Mouse (Mus musculus) limb, embryonic 12.5 days (tissue): ENCODE data around the gene Mog. TPM values are rescaled to one million over a fixed set of nuclear protein-coding genes. Genes with fewer than 3 reads are reported as not detected.
"Not testable (repeated sequence)": the region's sequence is repeated elsewhere in the genome, so short reads cannot be mapped to it uniquely, and the experiment has no call there.

Experiments used
- ATAC-seq: fragments of 200-750 bp; cut with Nextera tagmentation; 2 replicates; pipeline ENCODE4 v1.8.0; 2017; ENCODE audit warnings: low read depth, moderate TSS enrichment; ENCODE audit not compliant: insufficient number of reproducible peaks, insufficient read depth, low FRiP score, low TSS enrichment
- H3K27ac ChIP-seq: fragments of 300-500 bp; sonication (generic); 2 replicates; pipeline ENCODE4 v1.5.1; 2016; ENCODE audit warnings: mild to moderate bottlenecking, moderate library complexity
- H3K27me3 ChIP-seq: fragments of 300-500 bp; sonication (generic); 2 replicates; pipeline ENCODE4 v1.6.1; 2016; ENCODE audit warnings: mild to moderate bottlenecking, moderate library complexity
- H3K36me3 ChIP-seq: fragments of 300-500 bp; sonication (generic); 2 replicates; pipeline ENCODE4 v1.6.1; 2016; ENCODE audit warnings: mild to moderate bottlenecking, moderate library complexity
- H3K4me1 ChIP-seq: fragments of 300-500 bp; sonication (generic); replicated peaks from 2 replicates; pipeline ENCODE4 v1.6.1; 2016
- H3K4me2 ChIP-seq: fragments of 300-500 bp; sonication (generic); 2 replicates; pipeline ENCODE4 v1.6.1; 2016; ENCODE audit warnings: mild to moderate bottlenecking, moderate library complexity
- H3K4me3 ChIP-seq: fragments of 300-500 bp; sonication (generic); replicated peaks from 2 replicates; pipeline ENCODE4 v1.5.1; 2016; ENCODE audit warnings: mild to moderate bottlenecking
- H3K9ac ChIP-seq: fragments of 300-500 bp; sonication (generic); replicated peaks from 2 replicates; pipeline ENCODE4 v1.6.1; 2016; ENCODE audit warnings: mild to moderate bottlenecking, moderate library complexity
- H3K9me3 ChIP-seq: fragments of 300-500 bp; sonication (generic); 2 replicates; pipeline ENCODE4 v1.6.1; 2016; ENCODE audit warnings: mild to moderate bottlenecking, moderate library complexity
- WGBS: fragments of 180-500 bp; shearing (Covaris S2); methylation state at CpG from one replicate; pipeline ENCODE4 v1.1.7; 2016; 5-methylcytosine and 5-hydroxymethylcytosine counted together
- polyA plus RNA-seq: library from polyadenylated mRNA; unstranded; fragments of >200 nt; fragmentation: Nextera tagmentation; extraction: Ambion mirVana; gene quantifications from 2 replicates; pipeline ENCODE4 v1.2.1, GENCODE M21; 2016

Mog gene
- polyA plus RNA-seq, 1 experiment from 2014 or later = not detected

DNA sequence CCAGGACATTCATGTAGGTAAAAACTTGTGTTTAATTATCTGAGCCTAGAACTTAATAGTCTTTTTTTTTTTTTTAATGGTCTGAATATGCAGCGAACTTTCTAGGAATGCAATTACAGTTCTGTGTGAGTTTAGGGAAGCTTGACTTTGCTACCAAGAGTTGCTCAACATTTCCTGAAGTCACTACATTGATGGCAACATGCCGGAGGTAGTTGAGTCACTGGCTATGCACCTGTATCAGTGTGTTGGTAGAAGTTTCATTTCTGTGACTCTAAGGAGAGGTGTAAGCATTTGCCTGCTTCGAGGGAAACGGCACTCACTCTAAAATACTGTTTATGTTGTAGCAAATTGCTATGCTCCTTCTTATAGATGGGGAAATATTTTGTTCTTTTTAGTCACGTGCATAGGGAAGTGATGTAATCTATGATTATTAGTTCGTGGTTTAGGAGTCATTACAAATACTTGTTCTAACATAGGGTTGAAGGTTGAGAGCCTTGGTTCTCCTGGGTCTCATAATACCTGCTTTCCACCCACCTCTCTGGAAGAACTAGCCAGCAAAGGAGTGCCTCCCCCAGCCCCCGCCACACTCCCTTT is 21.6 kb upstream of the Mog start:
- no peaks in the 10 kb centered on the region for H3K9me3 ChIP-seq
- H3K4me1 ChIP-seq = peaks cover 29% of the 10 kb centered on the region
- H3K27ac ChIP-seq = peak overlapping the region; percentile 88; the same call in 1 of the 2 replicates
- 76% methylated on average over 7 of the region's 7 CpGs for WGBS
- ATAC-seq = no peak
- no peaks in the 10 kb centered on the region for H3K36me3 ChIP-seq
- peaks cover 12% of the 10 kb centered on the region for H3K27me3 ChIP-seq
- peak overlapping the region; percentile 91 for H3K4me2 ChIP-seq
- 0 out of 2 replicates have a peak overlapping the region, but pooled peaks have one; percentile 96 for H3K9ac ChIP-seq
- peak overlapping the region; percentile 82 for H3K4me3 ChIP-seq

DNA sequence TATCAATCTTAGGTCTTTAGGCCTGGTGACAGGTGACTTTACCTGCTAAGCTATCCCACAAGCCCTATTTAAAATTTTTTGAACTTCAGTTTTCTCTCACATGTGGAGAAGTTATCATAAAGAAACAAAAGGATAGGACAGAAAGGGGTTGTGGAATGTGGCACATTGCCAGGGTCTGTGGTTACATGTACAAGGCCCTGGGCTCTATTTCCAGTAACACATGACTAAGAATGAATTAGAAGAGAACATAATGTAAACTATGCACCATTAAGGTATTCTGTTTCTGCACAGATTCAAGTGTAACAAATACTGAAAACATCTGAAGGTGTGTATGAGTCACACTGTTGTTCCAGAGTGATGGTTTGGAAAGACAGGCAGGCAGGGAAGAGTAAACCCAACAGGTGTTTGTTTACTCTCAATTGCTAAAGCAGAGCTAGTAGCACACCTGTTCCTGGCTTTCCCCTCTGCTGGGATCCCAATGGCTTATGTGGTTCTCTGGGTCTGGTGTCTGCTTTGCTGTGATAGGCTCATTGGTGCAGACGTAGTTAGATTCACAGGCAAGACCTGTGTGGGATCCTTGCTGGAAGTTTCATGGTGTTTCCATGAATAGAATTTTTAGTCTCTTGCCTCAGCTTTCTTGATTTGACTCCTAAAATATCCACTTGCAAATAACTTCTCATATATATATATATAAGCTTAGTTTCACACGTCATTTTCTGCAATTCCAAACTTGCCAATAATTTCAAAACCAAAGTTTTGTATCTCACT is 16.1 kb upstream of the Mog start:
- Histone ChIP-seq H3K4me3 (no peak overlapping the region), H3K36me3 (no peaks in the 10 kb centered on the region), H3K9ac (no peak overlapping the region), H3K4me2 (no peak overlapping the region), H3K4me1 (no peaks in the 10 kb centered on the region), H3K9me3 (no peaks in the 10 kb centered on the region), H3K27ac (no peak overlapping the region), H3K27me3 (no peaks in the 10 kb centered on the region)
- no peak for ATAC-seq
- 68% methylated on average over 2 of the region's 2 CpGs for WGBS

DNA sequence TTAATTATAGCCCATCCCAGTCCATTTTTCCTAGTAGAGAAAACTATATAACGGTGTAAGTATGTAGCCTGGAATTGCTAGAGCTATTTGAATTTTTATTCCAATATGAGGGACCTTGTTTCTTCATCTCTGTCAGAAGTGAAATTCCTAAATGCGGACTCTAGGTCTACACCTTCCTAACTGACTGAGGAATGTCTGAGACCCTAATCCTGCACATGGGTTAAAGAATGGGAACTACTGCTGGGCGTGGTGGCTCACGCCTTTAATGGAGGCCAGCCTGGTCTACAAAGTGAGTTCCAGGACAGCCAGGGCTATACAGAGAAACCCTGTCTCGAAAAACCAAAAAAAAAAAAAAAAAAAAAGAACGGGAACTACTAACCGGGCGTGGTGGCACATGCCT is 6.0 kb upstream of the Mog start:
- 0 out of 2 replicates have a peak, but pooled peaks have one; percentile 5 for ATAC-seq
- H3K9me3 ChIP-seq = no peaks in the 10 kb centered on the region
- no peaks in the 10 kb centered on the region for H3K4me1 ChIP-seq
- no peaks in the 10 kb centered on the region for H3K27me3 ChIP-seq
- 68% methylated on average over 8 of the region's 8 CpGs for WGBS
- H3K27ac ChIP-seq = peak overlapping the region; percentile 97
- peak overlapping the region; percentile 55 for H3K4me2 ChIP-seq
- H3K36me3 ChIP-seq = no peaks in the 10 kb centered on the region
- H3K9ac ChIP-seq = peak overlapping the region; percentile 37; the same call in 1 of the 2 replicates
- peak overlapping the region; percentile 43 for H3K4me3 ChIP-seq

- WGBS = under 1% methylated on average over 14 of the region's 14 CpGs
- peak overlapping the region; percentile 97 for H3K27ac ChIP-seq
- no peaks in the 10 kb centered on the region for H3K4me1 ChIP-seq
- H3K36me3 ChIP-seq = no peaks in the 10 kb centered on the region
- H3K9ac ChIP-seq = peak overlapping the region; percentile 37; the same call in 1 of the 2 replicates
- H3K9me3 ChIP-seq = no peaks in the 10 kb centered on the region
- H3K4me2 ChIP-seq = peak overlapping the region; percentile 55
- H3K4me3 ChIP-seq = peak overlapping the region; percentile 43
- H3K27me3 ChIP-seq = no peaks in the 10 kb centered on the region
- ATAC-seq = peak; percentile 98
Measured at GRCm38 (mm10) chr17:37028683-37029120, 5.5 kb upstream of the Mog start.

GRCm38 (mm10) chr17:37028212-37028611 is 5.0 kb upstream of the Mog start:
- 4% methylated on average over 10 of the region's 10 CpGs for WGBS
- peak; percentile 45 for ATAC-seq
- peak overlapping the region; percentile 55; the same call in 1 of the 2 replicates for H3K9ac ChIP-seq

GRCm38 (mm10) chr17:37027486-37027885 is 4.3 kb upstream of the Mog start:
- Histone ChIP-seq H3K27me3 (no peaks in the 10 kb centered on the region), H3K4me3 (no peak overlapping the region), H3K4me1 (no peaks in the 10 kb centered on the region), H3K4me2 (no peak overlapping the region), H3K36me3 (no peaks in the 10 kb centered on the region), H3K9me3 (no peaks in the 10 kb centered on the region), H3K9ac (no peak overlapping the region), H3K27ac (peak overlapping the region; percentile 97)
- WGBS = 93% methylated on average over 4 of the region's 4 CpGs
- ATAC-seq = no peak

More at GRCm38 (mm10) chr17:37028212-37028611, 5.0 kb upstream of the Mog start:
- Histone ChIP-seq H3K27ac (peak overlapping the region; percentile 97), H3K4me1 (no peaks in the 10 kb centered on the region), H3K4me2 (peak overlapping the region; percentile 55), H3K9me3 (no peaks in the 10 kb centered on the region), H3K4me3 (peak overlapping the region; percentile 43), H3K27me3 (no peaks in the 10 kb centered on the region), H3K36me3 (no peaks in the 10 kb centered on the region)

- no peak overlapping the region for H3K9ac ChIP-seq
- H3K4me1 ChIP-seq = no peaks in the 10 kb centered on the region
- no peak overlapping the region for H3K27ac ChIP-seq
- WGBS = 90% methylated on average over 2 of the region's 2 CpGs
- no peaks in the 10 kb centered on the region for H3K9me3 ChIP-seq
- no peak for ATAC-seq
- H3K4me3 ChIP-seq = no peak overlapping the region
- no peaks in the 10 kb centered on the region for H3K27me3 ChIP-seq
- H3K4me2 ChIP-seq = no peak overlapping the region
- H3K36me3 ChIP-seq = no peaks in the 10 kb centered on the region
Measured at GRCm38 (mm10) chr17:37026425-37026824, 3.2 kb upstream of the Mog start.

DNA sequence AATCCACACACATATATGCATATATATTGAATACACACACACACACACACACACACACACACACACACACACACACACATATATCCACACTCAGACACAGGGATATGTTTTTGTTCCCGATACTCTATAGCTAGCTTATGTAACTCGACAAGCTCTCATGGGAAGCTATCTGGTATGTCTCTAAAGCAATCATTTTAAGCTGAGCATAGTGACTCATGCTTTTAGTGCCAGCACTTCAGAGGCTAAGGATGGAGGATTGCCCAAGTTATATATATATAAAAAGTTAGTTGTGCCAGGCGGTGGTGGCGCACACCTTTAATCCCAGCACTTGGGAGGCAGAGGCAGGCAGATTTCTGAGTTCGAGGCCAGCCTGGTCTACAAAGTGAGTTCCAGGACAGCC is 4.0 kb downstream of the Mog start:
- not testable (repeated sequence) for H3K27ac ChIP-seq, H3K4me3 ChIP-seq, ATAC-seq, H3K9me3 ChIP-seq, H3K9ac ChIP-seq, H3K4me1 ChIP-seq, H3K4me2 ChIP-seq, H3K36me3 ChIP-seq, H3K27me3 ChIP-seq
- WGBS = 91% methylated on average over 5 of the region's 5 CpGs

DNA sequence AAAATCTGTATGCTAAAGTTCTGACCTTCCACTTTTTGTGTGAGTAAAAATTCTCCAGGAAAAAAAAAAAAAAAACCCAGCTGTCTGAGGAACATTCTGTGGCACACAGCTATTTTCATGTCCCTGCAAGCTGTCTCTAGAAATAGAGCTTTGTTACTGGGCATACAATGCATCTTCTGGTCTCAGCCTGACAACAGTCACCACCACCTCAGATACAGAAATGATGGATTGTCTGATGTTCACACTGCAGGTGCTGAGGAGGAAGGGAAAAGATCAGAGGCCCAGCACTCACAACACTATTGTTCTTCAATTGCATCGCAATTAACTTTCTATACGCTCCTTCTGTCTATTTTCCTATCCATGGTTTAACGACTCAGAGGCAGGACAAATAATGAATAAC is 4.9 kb downstream of the Mog start:
- no peaks in the 10 kb centered on the region for H3K27me3 ChIP-seq
- no peak for ATAC-seq
- WGBS = 78% methylated on average over 3 of the region's 3 CpGs

GRCm38 (mm10) chr17:37016333-37016732 is 6.9 kb downstream of the Mog start:
- Histone ChIP-seq H3K9me3 (no peaks in the 10 kb centered on the region), H3K27ac (no peak overlapping the region), H3K4me1 (no peaks in the 10 kb centered on the region), H3K36me3 (peaks cover 9% of the 10 kb centered on the region), H3K9ac (no peak overlapping the region), H3K27me3 (no peaks in the 10 kb centered on the region), H3K4me2 (no peak overlapping the region), H3K4me3 (no peak overlapping the region)
- no peak for ATAC-seq

More for the DNA sequence above, 4.9 kb downstream of the Mog start:
- Histone ChIP-seq H3K36me3 (no peaks in the 10 kb centered on the region), H3K4me3 (no peak overlapping the region), H3K4me2 (no peak overlapping the region), H3K9ac (no peak overlapping the region), H3K4me1 (no peaks in the 10 kb centered on the region), H3K9me3 (no peaks in the 10 kb centered on the region), H3K27ac (no peak overlapping the region)

DNA sequence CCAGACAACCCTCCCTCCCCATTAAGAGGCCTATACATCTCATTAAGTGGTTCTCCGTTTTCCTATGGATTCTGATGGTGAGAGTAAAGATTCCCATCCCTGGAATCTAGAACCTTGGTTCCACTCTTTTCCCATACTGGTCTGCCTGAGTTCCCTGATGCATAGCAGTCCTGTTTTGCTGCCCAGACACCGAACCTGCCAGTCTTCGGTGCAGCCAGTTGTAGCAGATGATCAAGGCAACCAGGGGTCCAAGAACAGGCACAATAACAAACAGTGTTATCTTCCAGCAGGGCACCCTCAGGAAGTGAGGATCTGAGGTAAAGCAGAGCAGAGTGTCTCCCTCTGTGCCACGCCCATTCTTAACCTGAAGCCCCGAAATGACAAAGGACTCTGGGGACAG is 11.1 kb downstream of the Mog start:
- Histone ChIP-seq H3K9ac (no peak overlapping the region), H3K36me3 (peaks cover 51% of the 10 kb centered on the region)

More for the DNA sequence above, 11.1 kb downstream of the Mog start:
- no peaks in the 10 kb centered on the region for H3K27me3 ChIP-seq
- WGBS = 65% methylated on average over 5 of the region's 5 CpGs
- no peaks in the 10 kb centered on the region for H3K4me1 ChIP-seq
- H3K9me3 ChIP-seq = no peaks in the 10 kb centered on the region
- no peak overlapping the region for H3K27ac ChIP-seq
- H3K4me3 ChIP-seq = no peak overlapping the region
- no peak for ATAC-seq
- no peak overlapping the region for H3K4me2 ChIP-seq
